Mouse (Mus musculus): Measurements from ENCODE around the gene Tmem86a. TPM values are rescaled to one million over a fixed set of nuclear protein-coding genes. Genes with fewer than 3 reads are reported as not detected.

Tmem86a gene
- total RNA-seq, 2 experiments from 2014 or later: 2.3 TPM; not detected in 1

- no peak for ATAC-seq (replicated peaks; ENCODE audit: low FRiP score, low TSS enrichment, poor library complexity, severe bottlenecking)
Observed at GRCm38 (mm10) chr7:47067879-47068278, 17.5 kb downstream of the Tmem86a start.

- no peak for ATAC-seq (replicated peaks; ENCODE audit: low FRiP score, low TSS enrichment, poor library complexity, severe bottlenecking)
Observed at GRCm38 (mm10) chr7:47072551-47072950, 22.1 kb downstream of the Tmem86a start.

GRCm38 (mm10) chr7:47073536-47074521, 23.4 kb downstream of the Tmem86a start:
- ATAC-seq (replicated peaks; ENCODE audit: low FRiP score, low TSS enrichment, poor library complexity, severe bottlenecking): no peak

- ATAC-seq (replicated peaks; ENCODE audit: low FRiP score, low TSS enrichment, poor library complexity, severe bottlenecking): no peak
Observed at GRCm38 (mm10) chr7:47076193-47076592, 25.8 kb downstream of the Tmem86a start.

DNA sequence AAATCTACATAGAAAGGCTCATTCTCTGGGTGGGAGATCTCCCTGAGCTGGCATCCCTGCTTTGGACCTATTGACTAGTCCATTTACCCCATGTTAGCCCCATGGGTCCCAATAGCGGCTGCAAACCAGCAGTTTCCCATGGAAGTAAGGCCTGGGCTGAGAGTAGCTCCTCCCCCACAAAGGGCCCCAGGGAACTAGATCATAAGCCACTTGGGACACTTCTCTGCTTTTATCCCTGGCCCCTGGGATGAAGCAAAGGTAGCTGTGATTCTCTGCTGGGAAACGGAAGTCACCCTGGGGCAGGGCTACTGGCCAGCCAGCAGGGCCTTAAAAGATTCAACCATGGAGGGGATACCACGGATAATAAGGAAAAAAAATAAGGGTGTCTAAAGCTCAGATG, 26.3 kb downstream of the Tmem86a start:
- no peak for ATAC-seq (replicated peaks; ENCODE audit: low FRiP score, low TSS enrichment, poor library complexity, severe bottlenecking)

DNA sequence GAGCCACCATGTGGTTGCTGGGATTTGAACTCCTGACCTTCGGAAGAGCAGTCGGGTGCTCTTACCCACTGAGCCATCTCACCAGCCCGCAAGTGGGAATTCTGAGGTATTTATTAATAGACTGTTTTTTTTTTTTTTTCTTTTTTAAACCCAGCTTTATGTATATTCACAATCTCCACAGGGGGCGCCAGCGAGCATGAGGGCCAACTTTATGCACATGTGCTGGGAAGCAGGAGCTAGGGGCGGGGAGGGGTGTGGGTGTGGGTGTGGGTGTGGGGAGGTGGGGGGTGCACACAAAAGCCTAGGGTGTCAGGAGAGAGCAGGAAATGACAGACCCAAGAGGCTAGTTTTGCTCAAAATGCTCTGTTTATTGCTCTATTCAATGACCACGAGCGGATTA, 27.1 kb downstream of the Tmem86a start:
- ATAC-seq (replicated peaks; ENCODE audit: low FRiP score, low TSS enrichment, poor library complexity, severe bottlenecking): no peak

DNA sequence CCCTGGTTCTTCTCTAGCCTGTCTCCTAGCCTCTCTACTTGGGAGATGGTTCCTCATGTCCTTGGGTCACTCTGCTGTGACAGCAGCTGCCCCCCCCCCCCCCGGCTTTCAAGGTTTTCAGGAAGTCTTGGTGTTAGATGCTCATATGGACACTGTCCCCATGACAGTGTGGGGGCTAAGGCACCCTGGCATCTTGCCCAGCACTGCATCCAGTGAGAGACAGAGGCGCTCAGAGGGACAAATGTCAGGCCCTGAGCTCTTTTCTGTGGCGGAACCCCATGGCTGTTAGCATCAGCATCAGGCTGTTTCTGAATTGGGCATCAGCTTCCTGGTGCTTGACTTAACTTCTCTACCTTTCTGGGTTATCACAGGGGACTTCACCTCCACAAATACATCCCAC, 30.5 kb downstream of the Tmem86a start:
- no peak for ATAC-seq (replicated peaks; ENCODE audit: low FRiP score, low TSS enrichment, poor library complexity, severe bottlenecking)

GRCm38 (mm10) chr7:47081277-47081676, 30.9 kb downstream of the Tmem86a start:
- peak; percentile 66 for ATAC-seq (replicated peaks; ENCODE audit: low FRiP score, low TSS enrichment, poor library complexity, severe bottlenecking)

- no peak for ATAC-seq (replicated peaks; ENCODE audit: low FRiP score, low TSS enrichment, poor library complexity, severe bottlenecking)
Observed at GRCm38 (mm10) chr7:47085075-47085474, 34.7 kb downstream of the Tmem86a start.

- no peak for ATAC-seq (replicated peaks; ENCODE audit: low FRiP score, low TSS enrichment, poor library complexity, severe bottlenecking)
Observed at GRCm38 (mm10) chr7:47093935-47094334, 43.5 kb downstream of the Tmem86a start.

DNA sequence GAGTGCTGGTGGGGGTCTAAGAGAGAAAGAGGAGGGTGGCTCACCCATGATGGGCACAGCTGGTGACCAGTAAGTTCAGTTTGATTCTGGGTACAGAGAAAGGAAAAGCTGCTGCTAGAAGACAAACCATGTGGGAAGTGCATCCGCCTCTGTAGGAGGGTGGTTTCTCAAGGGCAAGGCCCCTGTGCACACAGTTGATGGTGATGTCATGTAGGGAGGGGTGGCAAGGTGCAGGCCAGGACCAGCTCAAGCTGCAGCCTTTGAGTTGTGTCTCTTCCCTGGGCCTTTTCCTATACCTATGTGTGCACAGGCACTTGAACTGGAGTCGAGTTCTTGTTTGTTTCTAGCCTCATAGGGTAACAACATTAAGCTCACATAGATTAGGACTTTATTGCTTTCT, 44.6 kb downstream of the Tmem86a start:
- ATAC-seq (replicated peaks; ENCODE audit: low FRiP score, low TSS enrichment, poor library complexity, severe bottlenecking): no peak

DNA sequence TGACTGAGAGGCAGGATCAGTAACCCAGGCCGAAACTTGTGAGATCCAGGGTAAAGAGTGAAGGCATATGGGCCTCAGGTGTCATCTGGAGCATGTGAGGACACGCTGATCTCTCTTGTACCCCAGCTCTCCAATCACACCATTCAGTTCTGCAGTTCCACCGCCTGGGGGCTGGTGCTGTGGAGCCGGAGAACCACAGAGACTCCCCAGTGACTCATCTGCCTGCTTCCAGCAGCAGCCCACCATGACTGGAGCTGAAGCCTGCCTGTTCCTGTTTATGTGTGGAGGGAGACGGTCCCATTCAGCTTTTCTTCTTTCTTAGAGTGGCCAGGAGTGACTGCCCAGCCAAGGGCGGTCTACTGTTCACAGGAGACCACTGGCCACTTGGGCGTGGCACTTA, 47.6 kb downstream of the Tmem86a start:
- no peak for ATAC-seq (replicated peaks; ENCODE audit: low FRiP score, low TSS enrichment, poor library complexity, severe bottlenecking)

DNA sequence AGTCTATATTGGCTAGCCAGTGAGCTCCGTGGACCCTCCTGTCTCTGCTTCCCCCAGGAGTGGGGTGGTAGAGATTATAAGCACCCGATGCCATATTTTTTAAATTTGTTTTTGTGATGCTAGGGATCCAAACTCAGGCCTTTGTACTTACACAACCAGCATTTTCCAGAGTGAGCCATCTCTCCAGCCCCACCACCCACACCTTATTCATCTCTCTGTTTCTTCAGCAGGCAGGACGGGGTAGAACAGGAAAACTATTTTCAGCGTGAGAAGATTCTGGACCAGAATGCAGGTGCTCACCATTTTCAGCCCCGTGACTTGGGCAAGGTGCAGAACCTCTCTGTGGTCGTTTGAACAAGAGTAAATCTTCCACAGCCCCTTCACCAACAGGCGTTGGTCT, 48.9 kb downstream of the Tmem86a start:
- ATAC-seq (replicated peaks; ENCODE audit: low FRiP score, low TSS enrichment, poor library complexity, severe bottlenecking): no peak

- ATAC-seq (replicated peaks; ENCODE audit: low FRiP score, low TSS enrichment, poor library complexity, severe bottlenecking): no peak
Observed at GRCm38 (mm10) chr7:47100615-47101014, 50.2 kb downstream of the Tmem86a start.

DNA sequence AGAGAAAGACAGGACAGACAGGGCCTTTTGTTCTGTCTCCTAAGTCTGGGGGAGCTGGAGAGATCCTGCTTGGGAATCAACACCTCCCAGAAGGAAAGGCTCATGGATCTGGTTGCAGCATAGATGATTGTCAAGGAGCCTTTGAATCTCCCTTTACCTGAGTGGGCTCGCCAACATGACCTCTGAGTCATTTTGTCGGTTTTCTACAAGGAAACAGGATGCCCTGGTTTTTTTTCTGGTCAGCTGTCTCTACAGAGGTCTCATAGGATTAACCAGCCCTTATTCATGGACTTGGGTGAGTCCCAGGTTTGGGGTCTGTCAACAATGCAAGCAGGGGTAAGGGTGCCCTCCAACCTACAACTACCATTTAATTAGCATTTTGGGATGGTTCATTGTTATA, 52.6 kb downstream of the Tmem86a start:
- ATAC-seq (replicated peaks; ENCODE audit: low FRiP score, low TSS enrichment, poor library complexity, severe bottlenecking): no peak

DNA sequence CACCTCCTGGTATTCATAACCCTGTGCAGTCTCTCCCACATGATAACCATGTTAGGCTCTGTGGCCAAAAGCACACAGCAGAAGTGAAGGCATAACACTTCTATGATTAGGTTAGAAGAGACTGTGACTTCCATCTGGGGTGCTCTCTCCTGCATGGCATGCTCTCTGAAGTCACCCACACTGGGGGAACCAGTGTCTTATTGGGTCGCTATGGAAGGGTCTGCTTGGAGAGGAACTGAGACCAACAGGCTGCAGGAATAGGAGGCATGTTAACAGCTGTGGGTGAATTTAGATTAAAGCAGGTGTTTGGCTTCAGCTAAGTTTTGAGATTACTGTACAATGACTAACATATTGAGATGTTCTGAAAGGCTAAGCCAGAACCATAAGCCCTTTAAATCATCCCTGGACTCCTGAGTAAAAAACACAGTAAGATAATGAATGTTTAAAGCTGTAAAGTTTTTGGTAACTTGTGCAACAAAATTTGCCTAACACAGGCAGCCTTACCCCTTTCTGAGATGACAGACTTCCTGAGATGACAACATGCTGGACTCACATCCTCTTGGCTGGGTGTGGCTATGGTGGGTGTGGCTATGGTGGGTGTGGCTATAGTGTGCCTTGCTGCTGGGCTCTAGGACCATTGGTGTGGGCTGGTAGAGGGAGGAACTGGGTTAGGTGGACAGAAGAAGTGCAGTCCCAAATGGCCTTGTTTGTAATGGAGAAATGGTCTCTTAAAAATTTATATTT, 53.4 kb downstream of the Tmem86a start:
- ATAC-seq (replicated peaks; ENCODE audit: low FRiP score, low TSS enrichment, poor library complexity, severe bottlenecking): peak; percentile 55; the same call in 1 of the 2 replicates

Other genes with a start within 250 kb of the Tmem86a start
- gene Ldha, start 209.1 kb upstream of the Tmem86a start, total RNA-seq (2014; fragmentation: Nextera tagmentation): 663 and 668 TPM in 2 replicates
- gene Ldha, start 209.1 kb upstream of the Tmem86a start, total RNA-seq (2017): 397 and 483 TPM in 2 replicates
- not detected in 2 replicates for gene Ldhc, start 189.4 kb upstream of the Tmem86a start, total RNA-seq (2014; fragmentation: Nextera tagmentation)
- gene Ldhc, start 189.4 kb upstream of the Tmem86a start, total RNA-seq (2017): not detected in 2 replicates
- gene Tsg101, start 130.6 kb upstream of the Tmem86a start, total RNA-seq (2014; fragmentation: Nextera tagmentation): 69.9 and 95.9 TPM in 2 replicates
- gene Tsg101, start 130.6 kb upstream of the Tmem86a start, total RNA-seq (2017): 42.1 and 79.1 TPM in 2 replicates
- 11.1 and 12.0 TPM in 2 replicates for gene Uevld, start 92.1 kb upstream of the Tmem86a start, total RNA-seq (2014; fragmentation: Nextera tagmentation)
- gene Uevld, start 92.1 kb upstream of the Tmem86a start, total RNA-seq (2017): 7.9 and 8.0 TPM in 2 replicates
- gene Gm9999, start 67.0 kb upstream of the Tmem86a start, total RNA-seq (2014; fragmentation: Nextera tagmentation): not detected in 2 replicates
- not detected in 2 replicates for gene Gm9999, start 67.0 kb upstream of the Tmem86a start, total RNA-seq (2017)
- gene Spty2d1, start 42.2 kb upstream of the Tmem86a start, total RNA-seq (2014; fragmentation: Nextera tagmentation): 14.8 and 15.6 TPM in 2 replicates
- gene Spty2d1, start 42.2 kb upstream of the Tmem86a start, total RNA-seq (2017): 28.9 and 33.4 TPM in 2 replicates
- gene Ptpn5, start 83.1 kb downstream of the Tmem86a start, total RNA-seq (2014; fragmentation: Nextera tagmentation): not detected in 2 replicates
- gene Ptpn5, start 83.1 kb downstream of the Tmem86a start, total RNA-seq (2017): not detected in 2 replicates
- not detected in 2 replicates for gene Mrgpra6, start 154.3 kb downstream of the Tmem86a start, total RNA-seq (2014; fragmentation: Nextera tagmentation)
- gene Mrgpra6, start 154.3 kb downstream of the Tmem86a start, total RNA-seq (2017): not detected in 2 replicates
- not detected in 2 replicates for gene Mrgpra9, start 202.2 kb downstream of the Tmem86a start, total RNA-seq (2014; fragmentation: Nextera tagmentation)
- not detected in 2 replicates for gene Mrgpra9, start 202.2 kb downstream of the Tmem86a start, total RNA-seq (2017)

Measured in megakaryocyte-erythroid progenitor cell, adult 5-6 weeks (primary cell).